ENCODE assay signal across 16 mouse cellular contexts in the genomic region with DNA sequence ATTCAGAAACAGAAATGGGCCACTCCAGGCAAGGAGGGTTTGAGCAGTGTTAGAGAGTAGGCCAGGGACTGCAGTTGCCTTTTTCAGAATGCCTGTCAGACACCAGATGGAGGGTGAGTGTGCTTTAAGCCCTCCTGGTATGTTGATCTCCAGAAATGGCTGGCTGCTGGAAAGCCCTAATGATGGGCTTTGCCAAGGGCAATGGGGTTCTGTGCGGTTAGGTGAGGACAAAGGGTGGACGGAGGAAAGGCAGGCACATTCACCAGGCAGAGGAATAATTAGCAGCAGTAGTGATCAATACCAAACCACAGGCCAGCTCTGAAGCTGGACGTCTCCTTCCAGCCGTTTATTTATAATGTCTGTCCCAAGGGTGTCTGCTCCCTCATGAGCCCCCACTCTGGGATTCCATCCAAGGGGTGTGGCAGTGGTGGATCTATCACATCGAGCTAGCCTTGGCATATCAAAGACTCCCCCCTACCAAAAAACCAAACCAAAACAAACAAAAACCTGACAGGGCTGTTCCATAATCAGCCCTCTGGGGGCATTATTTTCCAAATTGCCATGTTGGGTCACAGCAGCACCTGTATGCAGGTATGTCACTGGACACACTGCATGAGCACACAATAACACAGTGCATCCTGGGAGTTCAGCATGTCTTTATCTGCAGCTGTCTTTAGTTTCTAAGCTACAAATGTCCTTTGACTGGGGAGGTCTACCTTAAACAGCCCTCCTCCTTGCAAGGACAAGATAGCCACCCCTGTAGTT. TPM values are rescaled to one million over a fixed set of nuclear protein-coding genes. Genes with fewer than 3 reads are reported as not detected.
DNase-seq lines count a peak whose midpoint lies in the region; ATAC-seq and TF ChIP-seq lines count a peak whose summit lies in the region.
"Had no signal": no experiment of that assay in that cellular context is flagged by ENCODE, and none has a peak within 500 bp of the region (broad histone marks: within the 10 kb centered on the region; RNA-seq: fewer than 3 reads in every experiment).

No protein-coding gene starts in this region.

- H3K27ac ChIP-seq in heart, postnatal 0 days (ENCODE audit: low read depth), result peak overlapping the region; percentile 84; the same call in 1 of the 2 replicates
- H3K27ac ChIP-seq in midbrain, embryonic 10.5 days (replicated peaks), result 0 out of 2 replicates have a peak overlapping the region, but pooled peaks have one; percentile 6
- H3K27ac ChIP-seq in midbrain, postnatal 0 days (ENCODE audit: low read depth, low read length), result no peak overlapping the region
- no peak overlapping the region for H3K27ac ChIP-seq in layer of hippocampus, adult 2 months
- H3K27ac ChIP-seq: embryonic facial prominence, embryonic 12.5 days; forebrain, embryonic 15.5 days; hindbrain, embryonic 15.5 days had no signal

- no peaks in the 10 kb centered on the region for H3K27me3 ChIP-seq in heart, postnatal 0 days (ENCODE audit: control insufficient read depth, insufficient read depth, low read length)
- no peaks in the 10 kb centered on the region for H3K27me3 ChIP-seq in midbrain, embryonic 10.5 days (ENCODE audit: low read depth, poor library complexity, severe bottlenecking)
- no peaks in the 10 kb centered on the region for H3K27me3 ChIP-seq in midbrain, postnatal 0 days (ENCODE audit: insufficient read depth, low read length)
- H3K27me3 ChIP-seq: CH12.LX; embryonic facial prominence, embryonic 12.5 days; forebrain, embryonic 15.5 days; hindbrain, embryonic 15.5 days; Patski had no signal

- no peak overlapping the region for H3K4me2 ChIP-seq in heart, postnatal 0 days (ENCODE audit: low read depth, low read length)
- no peak overlapping the region for H3K4me2 ChIP-seq in midbrain, postnatal 0 days (ENCODE audit: low read depth, low read length, poor library complexity, severe bottlenecking)
- H3K4me2 ChIP-seq: embryonic facial prominence, embryonic 12.5 days; forebrain, embryonic 15.5 days; heart, embryonic 13.5 days; hindbrain, embryonic 15.5 days had no signal

- no peak for TF ChIP-seq EP300 in heart, postnatal 0 days (IDR thresholded peaks at IDR 0.05; ENCODE audit: low read depth)

- peak; percentile 49 to 67 for DNase-seq in cerebellum, postnatal 14 days
- no peak for DNase-seq in cerebellum, adult 11 months
- no peak for DNase-seq in heart, postnatal 0 days (ENCODE audit: low spot score)
- no peak for DNase-seq in heart, postnatal 4 days
- DNase-seq in midbrain, embryonic 10.5 days (ENCODE audit: low spot score), result no peak
- no peak for DNase-seq in midbrain, postnatal 0 days (ENCODE audit: low spot score)
- no peak for DNase-seq in layer of hippocampus, adult 2 months (ENCODE audit: low spot score in 2 of 2)
- DNase-seq: gastrocnemius, postnatal 36 days; kidney, adult 11 months had no signal

- no peak for TF ChIP-seq CTCF in heart, postnatal 0 days (IDR thresholded peaks at IDR 0.05; ENCODE audit: low read depth)
- no peak for TF ChIP-seq CTCF in midbrain, postnatal 0 days (IDR thresholded peaks at IDR 0.05)
- TF ChIP-seq CTCF in layer of hippocampus, adult 2 months (conservative IDR thresholded peaks at IDR 0.05), result no peak

- peaks cover 29% of the 10 kb centered on the region for H3K4me1 ChIP-seq in heart, postnatal 0 days (ENCODE audit: control insufficient read depth, insufficient read depth)
- H3K4me1 ChIP-seq in midbrain, embryonic 10.5 days, result peaks cover 11% of the 10 kb centered on the region; the same call in 1 of the 2 replicates
- H3K4me1 ChIP-seq in midbrain, postnatal 0 days (ENCODE audit: insufficient read depth, low read length), result peaks cover 12% of the 10 kb centered on the region
- H3K4me1 ChIP-seq: embryonic facial prominence, embryonic 12.5 days had no signal

- H3K9ac ChIP-seq in heart, postnatal 0 days (replicated peaks; ENCODE audit: low read depth, low read length), result no peak overlapping the region
- no peak overlapping the region for H3K9ac ChIP-seq in midbrain, postnatal 0 days (replicated peaks; ENCODE audit: low read length, poor library complexity, severe bottlenecking)
- H3K9ac ChIP-seq: embryonic facial prominence, embryonic 12.5 days; forebrain, embryonic 15.5 days; heart, embryonic 13.5 days; hindbrain, embryonic 15.5 days had no signal

- H3K9me3 ChIP-seq in heart, postnatal 0 days (replicated peaks; ENCODE audit: control insufficient read depth, low read length), result no peaks in the 10 kb centered on the region
- H3K9me3 ChIP-seq in midbrain, embryonic 10.5 days (replicated peaks), result no peaks in the 10 kb centered on the region
- no peaks in the 10 kb centered on the region for H3K9me3 ChIP-seq in midbrain, postnatal 0 days (ENCODE audit: low read length)
- H3K9me3 ChIP-seq: embryonic facial prominence, embryonic 12.5 days; forebrain, embryonic 15.5 days; hindbrain, embryonic 15.5 days had no signal

- H3K4me3 ChIP-seq in heart, postnatal 0 days (ENCODE audit: low read depth, low read length), result no peak overlapping the region
- H3K4me3 ChIP-seq in midbrain, embryonic 10.5 days, result no peak overlapping the region
- H3K4me3 ChIP-seq in midbrain, postnatal 0 days (ENCODE audit: low read depth, low read length), result no peak overlapping the region
- H3K4me3 ChIP-seq in layer of hippocampus, adult 2 months, result no peak overlapping the region
- H3K4me3 ChIP-seq: embryonic facial prominence, embryonic 12.5 days; forebrain, embryonic 15.5 days; heart, embryonic 13.5 days; hindbrain, embryonic 15.5 days had no signal

- ATAC-seq in heart, postnatal 0 days (ENCODE audit: insufficient read depth, low read depth), result no peak
- ATAC-seq in midbrain, postnatal 0 days (ENCODE audit: low FRiP score), result no peak
- ATAC-seq: activated CD4-positive, CD25-positive, alpha-beta regulatory T cell, adult 4 months; forebrain, embryonic 15.5 days; Patski had no signal

- WGBS in heart, postnatal 0 days, result 48% methylated on average over 5 of the region's 5 CpGs
- WGBS in midbrain, embryonic 10.5 days, result 76% methylated on average over 5 of the region's 5 CpGs
- WGBS in midbrain, postnatal 0 days, result 70% methylated on average over 5 of the region's 5 CpGs

- no peaks in the 10 kb centered on the region for H3K36me3 ChIP-seq in heart, postnatal 0 days (replicated peaks; ENCODE audit: control insufficient read depth, insufficient read depth, low read length)
- no peaks in the 10 kb centered on the region for H3K36me3 ChIP-seq in midbrain, embryonic 10.5 days
- H3K36me3 ChIP-seq in midbrain, postnatal 0 days (ENCODE audit: insufficient read depth, low read length), result no peaks in the 10 kb centered on the region
- H3K36me3 ChIP-seq: embryonic facial prominence, embryonic 12.5 days; forebrain, embryonic 15.5 days; heart, embryonic 13.5 days; hindbrain, embryonic 15.5 days had no signal

RNA-seq across cellular contexts. Expression of a gene that starts 50.3 kb away (rescaled TPM):
- total RNA-seq in heart, postnatal 0 days (2014; rRNA removed; ENCODE audit: low replicate concordance), result 30.0 and 35.4 TPM in 2 replicates
- 24.6 and 30.3 TPM in 2 replicates for polyA plus RNA-seq in heart, postnatal 0 days (2015; fragmentation: Nextera tagmentation; extraction: Ambion mirVana)
- total RNA-seq in heart, postnatal 4 days (2021), result 10 to 100 TPM; 47.2 to 52.9 TPM
- polyA plus RNA-seq in midbrain, embryonic 10.5 days (2016; fragmentation: Nextera tagmentation; extraction: Ambion mirVana), result 35.3 and 47.5 TPM in 2 replicates
- 51.3 and 80.9 TPM in 2 replicates for total RNA-seq in midbrain, postnatal 0 days (2014; rRNA removed)
- 65.4 and 66.4 TPM in 2 replicates for polyA plus RNA-seq in midbrain, postnatal 0 days (2015; fragmentation: Nextera tagmentation; extraction: Ambion mirVana)
- total RNA-seq in layer of hippocampus, adult 2 months (2021), result 10 to 100 TPM; 34.5 to 44.5 TPM

Comparison
In these comparisons a context has a peak if more than half of its experiments do, and no peak if none do; other contexts are left out.
1. DNase-seq: peak in cerebellum, postnatal 14 days (2 of 2); none in cerebellum, adult 11 months (single experiment), heart, postnatal 0 days (single experiment), heart, postnatal 4 days (single experiment), midbrain, embryonic 10.5 days (single experiment), midbrain, postnatal 0 days (single experiment) and layer of hippocampus, adult 2 months (0 of 2).
2. H3K27ac ChIP-seq: peak in heart, postnatal 0 days (single experiment) and midbrain, embryonic 10.5 days (single experiment); none in midbrain, postnatal 0 days (single experiment) and layer of hippocampus, adult 2 months (single experiment).